Mouse (Mus musculus): Measurements from ENCODE around the gene Zfp985. TPM values are rescaled to one million over a fixed set of nuclear protein-coding genes. Genes with fewer than 3 reads are reported as not detected.
A peak's percentile ranks its signal among the peaks of the same experiment; 100 is the strongest.
"Not testable (repeated sequence)": the region's sequence is repeated elsewhere in the genome, so short reads cannot be mapped to it uniquely, and the experiment has no call there.

The Zfp985 gene
- polyA plus RNA-seq (2014; fragmentation: Nextera tagmentation; extraction: Ambion mirVana), result 0.30 TPM in 1 of 2 replicates, not detected in the other

- H3K4me3 ChIP-seq (replicated peaks; ENCODE audit: low read depth, low read length); H3K9me3 ChIP-seq (ENCODE audit: control insufficient read depth, low read length); DNase-seq; H3K9ac ChIP-seq (replicated peaks; ENCODE audit: low read length); H3K4me1 ChIP-seq (ENCODE audit: control insufficient read depth, insufficient read depth, low read length); H3K27me3 ChIP-seq (ENCODE audit: control insufficient read depth, insufficient read depth, low read length); H3K36me3 ChIP-seq (ENCODE audit: control insufficient read depth, insufficient read depth, low read length); H3K27ac ChIP-seq (replicated peaks; ENCODE audit: low read depth, low read length); H3K4me2 ChIP-seq (ENCODE audit: low read length); ATAC-seq (ENCODE audit: low FRiP score, low TSS enrichment): not testable (repeated sequence)
- 81% methylated on average over 5 of the region's 5 CpGs for WGBS
Observed at GRCm38 (mm10) chr4:147553071-147553470, at the start of gene Zfp985. Gene Zfp985 (plus strand): TSS chr4:147553277.

- 85% methylated on average over 2 of the region's 2 CpGs for WGBS
- Histone ChIP-seq H3K36me3 (ENCODE audit: control insufficient read depth, insufficient read depth, low read length) (no peaks in the 10 kb centered on the region), H3K9ac (replicated peaks; ENCODE audit: low read length) (no peak overlapping the region), H3K4me1 (ENCODE audit: control insufficient read depth, insufficient read depth, low read length) (no peaks in the 10 kb centered on the region), H3K9me3 (ENCODE audit: control insufficient read depth, low read length) (peaks cover 33% of the 10 kb centered on the region), H3K27me3 (ENCODE audit: control insufficient read depth, insufficient read depth, low read length) (no peaks in the 10 kb centered on the region), H3K27ac (replicated peaks; ENCODE audit: low read depth, low read length) (no peak overlapping the region), H3K4me3 (replicated peaks; ENCODE audit: low read depth, low read length) (no peak overlapping the region), H3K4me2 (ENCODE audit: low read length) (no peak overlapping the region)
- no peak for DNase-seq
- no peak for ATAC-seq (ENCODE audit: low FRiP score, low TSS enrichment)
Observed at GRCm38 (mm10) chr4:147509174-147509573, 43.9 kb upstream of the Zfp985 start.

GRCm38 (mm10) chr4:147518981-147519380 is 34.1 kb upstream of the Zfp985 start:
- 0 out of 2 replicates have a peak, but pooled peaks have one; percentile 9 for ATAC-seq (ENCODE audit: low FRiP score, low TSS enrichment)
- DNase-seq, result no peak
- Histone ChIP-seq H3K27ac (replicated peaks; ENCODE audit: low read depth, low read length) (no peak overlapping the region), H3K9ac (replicated peaks; ENCODE audit: low read length) (no peak overlapping the region), H3K4me1 (ENCODE audit: control insufficient read depth, insufficient read depth, low read length) (no peaks in the 10 kb centered on the region), H3K36me3 (ENCODE audit: control insufficient read depth, insufficient read depth, low read length) (no peaks in the 10 kb centered on the region), H3K9me3 (ENCODE audit: control insufficient read depth, low read length) (peaks cover 80% of the 10 kb centered on the region), H3K4me2 (ENCODE audit: low read length) (no peak overlapping the region), H3K4me3 (replicated peaks; ENCODE audit: low read depth, low read length) (no peak overlapping the region), H3K27me3 (ENCODE audit: control insufficient read depth, insufficient read depth, low read length) (no peaks in the 10 kb centered on the region)
- 67% methylated on average over 2 of the region's 2 CpGs for WGBS

GRCm38 (mm10) chr4:147520100-147520499 is 33.0 kb upstream of the Zfp985 start:
- H3K27ac ChIP-seq (replicated peaks; ENCODE audit: low read depth, low read length), result no peak overlapping the region
- H3K9me3 ChIP-seq (ENCODE audit: control insufficient read depth, low read length), result peaks cover 85% of the 10 kb centered on the region
- no peak overlapping the region for H3K9ac ChIP-seq (replicated peaks; ENCODE audit: low read length)
- no peaks in the 10 kb centered on the region for H3K27me3 ChIP-seq (ENCODE audit: control insufficient read depth, insufficient read depth, low read length)
- H3K36me3 ChIP-seq (ENCODE audit: control insufficient read depth, insufficient read depth, low read length), result no peaks in the 10 kb centered on the region
- H3K4me1 ChIP-seq (ENCODE audit: control insufficient read depth, insufficient read depth, low read length), result no peaks in the 10 kb centered on the region
- no peak overlapping the region for H3K4me3 ChIP-seq (replicated peaks; ENCODE audit: low read depth, low read length)
- no peak overlapping the region for H3K4me2 ChIP-seq (ENCODE audit: low read length)
- ATAC-seq (ENCODE audit: low FRiP score, low TSS enrichment), result no peak; the same call in 1 of the 2 replicates
- no peak for DNase-seq

GRCm38 (mm10) chr4:147525125-147525524 is 28.0 kb upstream of the Zfp985 start:
- H3K4me3 ChIP-seq (replicated peaks; ENCODE audit: low read depth, low read length), result no peak overlapping the region
- ATAC-seq (ENCODE audit: low FRiP score, low TSS enrichment), result no peak
- H3K36me3 ChIP-seq (ENCODE audit: control insufficient read depth, insufficient read depth, low read length), result no peaks in the 10 kb centered on the region
- H3K27me3 ChIP-seq (ENCODE audit: control insufficient read depth, insufficient read depth, low read length), result no peaks in the 10 kb centered on the region
- no peak for DNase-seq
- no peak overlapping the region for H3K9ac ChIP-seq (replicated peaks; ENCODE audit: low read length)
- H3K4me1 ChIP-seq (ENCODE audit: control insufficient read depth, insufficient read depth, low read length), result no peaks in the 10 kb centered on the region
- no peak overlapping the region for H3K27ac ChIP-seq (replicated peaks; ENCODE audit: low read depth, low read length)
- 83% methylated on average over 1 of the region's 1 CpGs for WGBS
- peaks cover 82% of the 10 kb centered on the region for H3K9me3 ChIP-seq (ENCODE audit: control insufficient read depth, low read length)
- no peak overlapping the region for H3K4me2 ChIP-seq (ENCODE audit: low read length)

- WGBS, result 92% methylated on average over 1 of the region's 1 CpGs
- H3K4me1 ChIP-seq (ENCODE audit: control insufficient read depth, insufficient read depth, low read length), result no peaks in the 10 kb centered on the region
- H3K9ac ChIP-seq (replicated peaks; ENCODE audit: low read length), result no peak overlapping the region
- no peak for DNase-seq
- H3K4me2 ChIP-seq (ENCODE audit: low read length), result no peak overlapping the region
- no peak overlapping the region for H3K4me3 ChIP-seq (replicated peaks; ENCODE audit: low read depth, low read length)
- peaks cover 62% of the 10 kb centered on the region for H3K9me3 ChIP-seq (ENCODE audit: control insufficient read depth, low read length)
- no peaks in the 10 kb centered on the region for H3K27me3 ChIP-seq (ENCODE audit: control insufficient read depth, insufficient read depth, low read length)
- H3K36me3 ChIP-seq (ENCODE audit: control insufficient read depth, insufficient read depth, low read length), result no peaks in the 10 kb centered on the region
- no peak for ATAC-seq (ENCODE audit: low FRiP score, low TSS enrichment)
- H3K27ac ChIP-seq (replicated peaks; ENCODE audit: low read depth, low read length), result no peak overlapping the region
Observed at GRCm38 (mm10) chr4:147530366-147530765, 22.7 kb upstream of the Zfp985 start.

- not testable (repeated sequence) for H3K4me3 ChIP-seq (replicated peaks; ENCODE audit: low read depth, low read length); H3K27ac ChIP-seq (replicated peaks; ENCODE audit: low read depth, low read length); ATAC-seq (ENCODE audit: low FRiP score, low TSS enrichment); DNase-seq; H3K27me3 ChIP-seq (ENCODE audit: control insufficient read depth, insufficient read depth, low read length); H3K4me2 ChIP-seq (ENCODE audit: low read length); H3K36me3 ChIP-seq (ENCODE audit: control insufficient read depth, insufficient read depth, low read length); H3K9ac ChIP-seq (replicated peaks; ENCODE audit: low read length); H3K4me1 ChIP-seq (ENCODE audit: control insufficient read depth, insufficient read depth, low read length)
- H3K9me3 ChIP-seq (ENCODE audit: control insufficient read depth, low read length), result peaks cover 59% of the 10 kb centered on the region
Observed at GRCm38 (mm10) chr4:147535916-147536315, 17.2 kb upstream of the Zfp985 start.

- no peaks in the 10 kb centered on the region for H3K27me3 ChIP-seq (ENCODE audit: control insufficient read depth, insufficient read depth, low read length)
Observed at GRCm38 (mm10) chr4:147537702-147538101, 15.4 kb upstream of the Zfp985 start.

GRCm38 (mm10) chr4:147539918-147540317 is 13.2 kb upstream of the Zfp985 start, which contains the start of gene Gm16503:
Gene Gm16503 (plus strand): TSS chr4:147540218.
- not testable (repeated sequence) for H3K27me3 ChIP-seq (ENCODE audit: control insufficient read depth, insufficient read depth, low read length); H3K27ac ChIP-seq (replicated peaks; ENCODE audit: low read depth, low read length); H3K4me2 ChIP-seq (ENCODE audit: low read length); H3K36me3 ChIP-seq (ENCODE audit: control insufficient read depth, insufficient read depth, low read length); H3K9ac ChIP-seq (replicated peaks; ENCODE audit: low read length); H3K4me1 ChIP-seq (ENCODE audit: control insufficient read depth, insufficient read depth, low read length); DNase-seq; ATAC-seq (ENCODE audit: low FRiP score, low TSS enrichment); H3K4me3 ChIP-seq (replicated peaks; ENCODE audit: low read depth, low read length)
- H3K9me3 ChIP-seq (ENCODE audit: control insufficient read depth, low read length), result peaks cover 60% of the 10 kb centered on the region
- 88% methylated on average over 3 of the region's 3 CpGs for WGBS

More at GRCm38 (mm10) chr4:147537702-147538101, 15.4 kb upstream of the Zfp985 start:
- Histone ChIP-seq H3K4me2 (ENCODE audit: low read length) (no peak overlapping the region), H3K27ac (replicated peaks; ENCODE audit: low read depth, low read length) (no peak overlapping the region), H3K9ac (replicated peaks; ENCODE audit: low read length) (no peak overlapping the region), H3K36me3 (ENCODE audit: control insufficient read depth, insufficient read depth, low read length) (no peaks in the 10 kb centered on the region), H3K4me3 (replicated peaks; ENCODE audit: low read depth, low read length) (no peak overlapping the region), H3K9me3 (ENCODE audit: control insufficient read depth, low read length) (peaks cover 58% of the 10 kb centered on the region), H3K4me1 (ENCODE audit: control insufficient read depth, insufficient read depth, low read length) (no peaks in the 10 kb centered on the region)
- 83% methylated on average over 2 of the region's 2 CpGs for WGBS
- no peak for ATAC-seq (ENCODE audit: low FRiP score, low TSS enrichment)
- no peak for DNase-seq

Measured in midbrain, embryonic 14.5 days (tissue).